Mouse (Mus musculus) liver, embryonic 15.5 days (tissue): Measurements from ENCODE around the gene Snd1. TPM values are rescaled to one million over a fixed set of nuclear protein-coding genes. Genes with fewer than 3 reads are reported as not detected.

Experiments used
- ATAC-seq: fragments of 200-750 bp; cut with Nextera tagmentation; 2 replicates; pipeline ENCODE4 v1.8.0; 2017; ENCODE audit warnings: moderate number of reproducible peaks, mild to moderate bottlenecking, moderate library complexity; ENCODE audit not compliant: insufficient read depth
- H3K27ac ChIP-seq: fragments of 300-500 bp; sonication (generic); replicated peaks from 2 replicates; pipeline ENCODE4 v1.5.1; 2015; ENCODE audit warnings: mild to moderate bottlenecking, inconsistent platforms
- H3K27me3 ChIP-seq: fragments of 300-500 bp; sonication (generic); 2 replicates; pipeline ENCODE4 v1.6.1; 2015; ENCODE audit warnings: mild to moderate bottlenecking, inconsistent platforms
- H3K36me3 ChIP-seq: fragments of 300-500 bp; sonication (generic); replicated peaks from 2 replicates; pipeline ENCODE4 v1.6.1; 2015; ENCODE audit warnings: moderate library complexity, mild to moderate bottlenecking, inconsistent platforms
- H3K4me1 ChIP-seq: fragments of 300-500 bp; sonication (generic); replicated peaks from 2 replicates; pipeline ENCODE4 v1.6.1; 2015; ENCODE audit warnings: inconsistent platforms
- H3K4me2 ChIP-seq: fragments of 300-500 bp; sonication (generic); 2 replicates; pipeline ENCODE4 v1.6.1; 2015; ENCODE audit warnings: moderate library complexity, mild to moderate bottlenecking, inconsistent platforms
- H3K4me3 ChIP-seq: fragments of 300-500 bp; sonication (generic); replicated peaks from 2 replicates; pipeline ENCODE4 v1.5.1; 2015; ENCODE audit warnings: mild to moderate bottlenecking, inconsistent platforms
- H3K9ac ChIP-seq: fragments of 300-500 bp; sonication (generic); 2 replicates; pipeline ENCODE4 v1.6.1; 2015; ENCODE audit warnings: moderate library complexity, mild to moderate bottlenecking, inconsistent platforms
- H3K9me3 ChIP-seq: fragments of 300-500 bp; sonication (generic); replicated peaks from 2 replicates; pipeline ENCODE4 v1.6.1; 2016; ENCODE audit warnings: inconsistent platforms
- WGBS: fragments of 180-500 bp; shearing (Covaris S2); methylation state at CpG from one replicate; pipeline ENCODE4 v1.1.7; 2015; ENCODE audit warnings: mixed read lengths; ENCODE audit not compliant: insufficient replicate concordance; 5-methylcytosine and 5-hydroxymethylcytosine counted together
- polyA plus RNA-seq: library from polyadenylated mRNA; unstranded; fragments of >200 nt; fragmentation: Nextera tagmentation; extraction: Ambion mirVana; gene quantifications from 2 replicates; pipeline ENCODE4 v1.2.1, GENCODE M21; 2015

Snd1 gene
- polyA plus RNA-seq, 1 experiment from 2014 or later = 51.1 TPM

DNA sequence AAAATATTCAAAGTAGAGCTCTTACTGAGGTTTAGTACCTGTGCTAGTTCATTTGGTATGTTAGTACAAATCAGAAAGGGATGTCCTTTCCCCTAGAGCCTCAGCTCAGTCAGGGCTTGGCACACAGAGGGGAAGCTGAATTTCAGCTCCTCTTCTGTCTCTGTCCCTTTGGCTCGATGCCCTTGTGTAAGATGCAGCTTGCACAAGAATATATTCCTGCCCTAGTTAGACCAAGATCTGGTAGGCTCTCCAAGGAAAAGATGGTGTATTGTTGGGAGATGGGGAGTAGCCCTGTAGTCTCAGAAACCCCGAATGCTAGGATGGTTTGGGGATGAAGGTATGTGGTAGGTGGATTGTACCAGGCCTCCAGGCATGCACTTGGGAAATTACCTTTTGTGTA is 74.4 kb downstream of the Snd1 start:
- peaks cover 46% of the 10 kb centered on the region for H3K36me3 ChIP-seq
- H3K9ac ChIP-seq = no peak overlapping the region
- no peak overlapping the region for H3K4me2 ChIP-seq
- H3K9me3 ChIP-seq = no peaks in the 10 kb centered on the region
- ATAC-seq = no peak
- no peak overlapping the region for H3K27ac ChIP-seq
- WGBS = 77% methylated on average over 2 of the region's 2 CpGs
- H3K4me3 ChIP-seq = no peak overlapping the region
- H3K4me1 ChIP-seq = no peaks in the 10 kb centered on the region
- H3K27me3 ChIP-seq = no peaks in the 10 kb centered on the region

DNA sequence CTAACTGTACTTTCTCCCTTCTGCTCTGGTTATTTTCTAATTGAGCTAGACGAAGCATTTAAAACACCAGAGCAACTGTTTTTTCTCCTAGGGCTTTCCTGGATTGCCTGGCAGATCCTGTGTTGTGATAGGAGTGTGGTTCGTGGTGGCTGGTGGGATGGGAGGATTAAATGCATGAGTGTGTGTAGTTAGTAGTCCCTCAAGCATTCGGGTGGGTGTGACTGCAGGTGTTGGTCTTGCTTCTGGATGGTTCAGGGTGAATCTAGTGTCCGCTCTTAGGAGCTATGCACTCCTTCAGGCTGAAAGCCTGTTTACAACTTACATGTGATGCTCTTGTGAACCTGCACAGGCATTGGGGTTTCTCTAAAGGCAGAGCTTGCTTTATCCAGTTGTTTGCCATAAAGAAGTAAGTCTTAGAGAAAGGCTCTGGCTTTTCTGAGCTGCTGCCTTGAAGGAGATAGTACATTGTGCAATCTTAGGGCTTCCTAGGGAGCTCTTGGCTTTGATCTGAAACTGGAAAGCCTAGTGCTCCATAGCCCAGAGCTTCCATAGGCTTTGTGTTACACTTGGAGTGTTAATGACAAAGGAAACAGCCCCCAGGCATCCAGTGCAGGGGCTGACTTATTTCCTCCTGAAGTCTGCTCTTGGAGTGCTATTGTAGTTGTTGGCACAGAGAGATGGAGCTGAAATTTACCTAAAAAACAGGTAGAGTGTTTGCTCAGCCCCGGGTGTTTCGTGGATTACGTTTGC is 75.5 kb downstream of the Snd1 start:
- Histone ChIP-seq H3K27me3 (no peaks in the 10 kb centered on the region), H3K4me2 (no peak overlapping the region), H3K4me3 (no peak overlapping the region), H3K9ac (no peak overlapping the region), H3K36me3 (peaks cover 48% of the 10 kb centered on the region), H3K4me1 (no peaks in the 10 kb centered on the region), H3K9me3 (no peaks in the 10 kb centered on the region), H3K27ac (no peak overlapping the region)
- ATAC-seq = no peak
- WGBS = 70% methylated on average over 7 of the region's 7 CpGs

DNA sequence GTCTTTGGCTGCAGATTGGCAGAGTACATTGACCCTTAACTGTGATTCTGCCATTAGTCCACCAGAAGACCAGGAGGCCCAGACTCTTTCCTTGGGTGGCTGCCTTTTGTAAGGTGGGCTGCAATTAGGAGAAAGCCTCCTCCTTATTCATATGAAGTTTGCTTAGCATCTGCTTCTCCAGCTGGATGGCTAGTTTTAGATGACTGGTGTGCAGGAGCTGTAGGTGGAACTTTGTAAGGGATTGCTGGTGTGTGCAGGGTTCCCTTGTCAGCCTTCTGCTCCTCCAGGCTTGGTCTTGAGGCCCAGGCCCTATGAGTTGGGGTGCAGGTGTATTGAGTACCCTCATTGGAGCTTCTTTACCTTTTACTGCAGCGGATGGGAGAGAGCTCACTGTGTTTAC is 79.5 kb downstream of the Snd1 start:
- WGBS = 89% methylated on average over 1 of the region's 1 CpGs
- Histone ChIP-seq H3K9ac (no peak overlapping the region), H3K9me3 (no peaks in the 10 kb centered on the region), H3K36me3 (peaks cover 37% of the 10 kb centered on the region), H3K27ac (no peak overlapping the region), H3K4me1 (no peaks in the 10 kb centered on the region), H3K4me2 (no peak overlapping the region), H3K27me3 (no peaks in the 10 kb centered on the region), H3K4me3 (no peak overlapping the region)
- no peak for ATAC-seq

DNA sequence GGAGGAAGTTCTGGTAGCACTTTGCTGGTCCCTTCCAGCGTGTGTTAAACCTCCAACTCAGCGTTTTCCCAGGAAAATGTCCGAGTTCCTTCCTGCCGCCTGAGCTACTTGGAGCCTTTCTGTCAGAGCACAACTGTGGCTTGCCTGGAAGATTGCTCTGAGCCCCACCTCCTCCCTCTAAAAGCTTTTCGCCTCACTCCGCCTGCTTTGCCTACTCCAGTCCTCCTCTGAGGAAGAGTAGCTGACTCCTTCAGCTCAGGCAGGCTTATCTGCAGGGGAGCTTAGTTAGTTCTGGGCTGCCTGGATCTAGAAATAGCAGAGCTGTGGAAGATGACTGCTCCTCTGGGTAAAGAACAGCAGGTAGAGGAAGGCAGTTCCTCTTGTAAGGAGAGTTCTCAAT is 80.1 kb downstream of the Snd1 start:
- Histone ChIP-seq H3K9me3 (no peaks in the 10 kb centered on the region), H3K4me2 (no peak overlapping the region), H3K4me3 (no peak overlapping the region), H3K4me1 (no peaks in the 10 kb centered on the region), H3K9ac (no peak overlapping the region), H3K27ac (no peak overlapping the region), H3K27me3 (no peaks in the 10 kb centered on the region), H3K36me3 (peaks cover 33% of the 10 kb centered on the region)
- ATAC-seq = no peak
- 70% methylated on average over 6 of the region's 6 CpGs for WGBS

DNA sequence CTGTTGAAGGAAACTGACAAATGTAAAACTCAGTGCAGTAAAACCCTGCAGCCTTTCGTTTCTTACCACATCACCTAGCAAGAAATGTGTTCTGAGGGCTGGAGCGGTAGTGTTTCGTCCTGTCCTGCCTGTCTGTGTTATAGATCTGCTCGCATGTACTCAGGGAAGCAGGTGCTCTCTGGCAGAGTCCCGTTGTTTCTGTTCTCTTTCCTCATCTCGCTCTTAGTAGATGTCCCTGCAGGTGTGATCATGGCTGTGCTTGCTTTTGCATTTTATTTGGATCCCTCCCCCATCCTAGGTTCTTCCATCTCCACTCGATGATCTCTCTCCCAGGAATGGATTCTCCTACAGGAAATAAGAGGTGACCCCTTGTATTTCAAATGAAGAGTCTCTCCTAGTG is 80.5 kb downstream of the Snd1 start:
- H3K4me3 ChIP-seq = no peak overlapping the region
- no peak overlapping the region for H3K9ac ChIP-seq
- no peak overlapping the region for H3K4me2 ChIP-seq
- H3K36me3 ChIP-seq = peaks cover 33% of the 10 kb centered on the region
- 74% methylated on average over 7 of the region's 7 CpGs for WGBS
- no peaks in the 10 kb centered on the region for H3K9me3 ChIP-seq
- H3K4me1 ChIP-seq = no peaks in the 10 kb centered on the region
- 0 out of 2 replicates have a peak overlapping the region, but pooled peaks have one; percentile 16 for H3K27ac ChIP-seq
- no peaks in the 10 kb centered on the region for H3K27me3 ChIP-seq
- ATAC-seq = no peak

DNA sequence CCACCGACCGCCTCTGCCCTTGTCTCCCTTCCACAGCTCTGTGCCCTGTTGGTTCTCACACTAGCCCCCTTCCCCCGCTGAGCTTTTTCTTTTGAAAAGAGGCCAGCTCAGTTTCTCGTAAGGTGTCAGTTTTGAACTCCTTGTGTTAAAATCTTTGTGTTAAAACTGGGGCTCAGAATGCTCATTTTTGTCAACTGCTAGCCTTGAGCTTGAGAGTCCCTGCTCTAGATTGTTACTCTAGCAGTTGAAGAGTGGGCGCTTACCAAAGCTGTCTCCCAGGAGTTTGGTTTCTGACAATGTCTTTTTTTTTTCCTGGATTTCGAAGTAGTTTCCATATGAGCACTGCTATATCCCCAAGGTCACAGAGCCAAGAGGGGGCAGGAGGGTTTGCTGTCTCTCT is 82.8 kb downstream of the Snd1 start:
- Histone ChIP-seq H3K9ac (no peak overlapping the region), H3K36me3 (peaks cover 34% of the 10 kb centered on the region), H3K27ac (no peak overlapping the region), H3K9me3 (no peaks in the 10 kb centered on the region), H3K4me1 (no peaks in the 10 kb centered on the region), H3K4me2 (no peak overlapping the region), H3K4me3 (no peak overlapping the region), H3K27me3 (no peaks in the 10 kb centered on the region)
- 81% methylated on average over 6 of the region's 6 CpGs for WGBS
- ATAC-seq = no peak

DNA sequence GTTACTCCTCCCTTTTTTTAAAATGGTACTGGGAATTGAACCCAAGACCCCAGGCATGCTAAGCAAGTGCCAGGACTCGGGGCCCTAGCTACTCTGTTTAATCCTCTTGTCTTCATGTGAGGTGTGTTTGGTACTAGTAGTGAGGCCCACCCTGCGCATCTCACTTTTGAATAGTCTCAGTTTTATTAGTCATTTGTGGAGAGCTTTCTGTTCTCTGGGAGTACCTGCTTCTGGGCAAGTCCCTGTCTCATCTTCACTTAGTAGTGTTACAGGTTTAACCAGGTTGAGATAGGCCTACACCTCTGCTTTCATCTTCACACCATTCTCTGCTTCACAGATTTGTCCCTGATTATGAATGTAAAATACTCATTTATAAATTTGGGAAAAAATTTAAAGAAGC is 84.5 kb downstream of the Snd1 start:
- WGBS = 74% methylated on average over 2 of the region's 2 CpGs
- peaks cover 36% of the 10 kb centered on the region for H3K36me3 ChIP-seq
- no peak for ATAC-seq
- H3K9ac ChIP-seq = no peak overlapping the region
- no peak overlapping the region for H3K27ac ChIP-seq
- H3K27me3 ChIP-seq = no peaks in the 10 kb centered on the region
- no peak overlapping the region for H3K4me2 ChIP-seq
- no peaks in the 10 kb centered on the region for H3K4me1 ChIP-seq
- no peak overlapping the region for H3K4me3 ChIP-seq
- H3K9me3 ChIP-seq = no peaks in the 10 kb centered on the region

DNA sequence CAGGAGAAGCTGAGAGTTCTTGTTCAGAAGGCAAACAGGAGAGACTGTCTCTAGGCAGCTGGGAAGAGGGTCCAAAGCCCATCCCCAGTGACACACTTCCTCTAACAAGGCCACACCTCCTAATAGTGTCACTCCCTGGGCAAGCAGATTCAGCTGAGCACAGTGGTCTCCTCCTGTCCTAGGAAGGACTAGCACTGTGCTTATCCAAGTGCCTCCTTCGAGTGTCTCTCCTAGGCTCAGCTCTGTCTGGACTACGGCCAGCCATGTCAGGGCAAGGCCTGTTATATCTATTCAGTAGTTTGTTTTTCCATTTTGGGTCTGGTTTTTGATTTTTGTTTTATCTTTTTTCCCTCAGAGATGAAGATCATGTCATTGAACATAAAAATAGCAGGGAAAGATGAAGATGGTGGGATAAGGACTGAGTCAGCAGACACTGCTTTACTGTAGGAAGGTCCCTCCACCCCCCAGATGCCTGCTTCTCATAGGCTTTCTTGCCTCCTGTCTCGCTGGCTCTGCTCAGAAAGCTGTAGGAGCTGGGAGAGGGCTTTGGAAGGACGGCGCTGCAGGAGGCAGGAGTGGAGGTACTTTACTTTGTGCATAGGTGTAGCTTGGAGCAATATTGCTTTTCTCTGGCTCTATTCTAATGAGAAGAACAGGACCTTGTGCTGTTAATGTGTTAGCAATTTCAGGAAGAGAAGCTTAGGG is 86.5 kb downstream of the Snd1 start:
- H3K36me3 ChIP-seq = peaks cover 25% of the 10 kb centered on the region
- H3K9ac ChIP-seq = no peak overlapping the region
- no peaks in the 10 kb centered on the region for H3K4me1 ChIP-seq
- no peaks in the 10 kb centered on the region for H3K9me3 ChIP-seq
- 83% methylated on average over 5 of the region's 5 CpGs for WGBS
- H3K27me3 ChIP-seq = no peaks in the 10 kb centered on the region
- H3K27ac ChIP-seq = no peak overlapping the region
- ATAC-seq = no peak
- H3K4me2 ChIP-seq = no peak overlapping the region
- H3K4me3 ChIP-seq = no peak overlapping the region

DNA sequence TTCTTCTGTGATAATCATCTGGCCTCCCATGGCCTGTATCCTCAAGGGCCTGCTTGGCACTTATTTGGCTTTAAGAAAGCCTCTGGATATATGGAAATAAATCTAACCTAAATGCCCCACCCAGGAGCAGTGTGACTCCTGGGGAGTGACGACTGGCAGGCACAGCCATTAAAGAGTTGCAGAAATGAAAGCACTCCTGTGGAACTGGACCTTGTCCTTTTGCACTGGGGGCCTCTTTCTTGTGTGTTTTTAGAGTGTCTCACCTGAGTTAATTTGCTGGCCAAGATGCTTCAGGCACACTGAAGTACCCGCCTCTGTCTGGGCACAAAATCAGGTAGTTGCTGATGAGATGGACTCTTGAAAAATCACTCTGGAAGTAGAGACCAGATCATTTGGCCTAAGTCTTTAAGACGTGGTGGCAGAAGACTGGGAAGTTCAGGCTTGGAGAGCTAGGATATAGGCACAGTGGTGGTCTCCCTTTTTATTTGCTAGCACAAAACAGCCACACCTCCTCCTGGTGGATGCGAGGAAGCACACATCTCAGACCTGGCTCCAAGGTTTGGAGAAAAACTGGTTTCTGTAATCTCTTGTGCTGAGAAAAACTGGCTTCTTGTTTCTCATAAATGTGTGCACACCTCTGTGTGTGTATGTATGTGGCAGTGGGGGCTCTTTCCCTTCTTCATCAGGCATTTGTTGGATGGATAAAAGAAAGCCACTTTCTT is 87.5 kb downstream of the Snd1 start:
- H3K27me3 ChIP-seq = no peaks in the 10 kb centered on the region
- no peak overlapping the region for H3K9ac ChIP-seq
- no peak overlapping the region for H3K27ac ChIP-seq
- no peak for ATAC-seq
- H3K9me3 ChIP-seq = no peaks in the 10 kb centered on the region
- no peak overlapping the region for H3K4me3 ChIP-seq
- 72% methylated on average over 4 of the region's 4 CpGs for WGBS
- no peaks in the 10 kb centered on the region for H3K4me1 ChIP-seq
- H3K36me3 ChIP-seq = peaks cover 25% of the 10 kb centered on the region
- H3K4me2 ChIP-seq = no peak overlapping the region

DNA sequence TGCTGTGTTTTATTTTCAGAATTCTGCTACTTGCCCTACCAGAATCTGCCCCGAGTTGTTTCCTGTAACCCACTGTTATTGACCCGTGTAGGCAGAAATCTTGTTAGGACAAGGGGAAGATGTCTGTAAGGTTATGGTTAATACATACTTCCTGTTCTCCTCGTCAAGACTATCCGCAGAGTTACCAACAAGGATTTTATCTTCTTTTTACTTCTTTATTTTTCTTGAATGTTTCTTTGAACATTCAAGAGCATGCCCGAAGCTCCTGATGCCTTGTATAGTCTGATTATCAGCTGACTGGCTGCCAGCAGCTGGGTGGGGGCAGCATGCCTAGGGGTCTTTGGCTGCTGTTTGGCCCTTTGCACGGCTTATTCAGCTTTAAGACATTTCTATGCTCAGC is 93.0 kb downstream of the Snd1 start:
- Histone ChIP-seq H3K4me3 (no peak overlapping the region), H3K4me1 (peaks cover 3% of the 10 kb centered on the region; the same call in 1 of the 2 replicates), H3K27ac (no peak overlapping the region), H3K9me3 (no peaks in the 10 kb centered on the region), H3K27me3 (no peaks in the 10 kb centered on the region), H3K36me3 (peaks cover 4% of the 10 kb centered on the region; the same call in 1 of the 2 replicates), H3K9ac (no peak overlapping the region), H3K4me2 (no peak overlapping the region)
- WGBS = 38% methylated on average over 6 of the region's 6 CpGs
- no peak for ATAC-seq

DNA sequence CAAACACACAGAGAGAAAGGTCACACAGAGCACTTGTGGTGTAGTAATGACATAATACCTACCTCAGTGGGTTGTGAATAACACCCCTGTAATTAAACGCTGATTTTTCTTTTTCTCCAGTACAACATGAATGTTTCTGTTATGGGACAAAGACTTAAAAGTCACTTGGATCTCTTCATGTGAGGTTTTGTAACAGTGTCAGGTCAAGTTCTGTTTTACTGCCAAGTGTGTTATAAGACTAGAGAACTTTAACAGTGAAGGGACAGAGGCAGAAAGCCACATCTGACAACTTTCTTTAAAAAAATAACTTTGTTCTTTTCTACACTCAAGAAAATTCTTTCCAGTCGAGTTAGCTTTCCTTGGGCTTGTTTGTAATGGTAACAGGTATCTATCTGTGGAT is 97.0 kb downstream of the Snd1 start:
- no peak overlapping the region for H3K27ac ChIP-seq
- H3K36me3 ChIP-seq = 0 out of 2 replicates have a peak, but pooled peaks cover 6% of the 10 kb centered on the region
- H3K9me3 ChIP-seq = no peaks in the 10 kb centered on the region
- WGBS = 53% methylated on average over 2 of the region's 2 CpGs
- no peak overlapping the region for H3K9ac ChIP-seq
- peaks cover 14% of the 10 kb centered on the region for H3K4me1 ChIP-seq
- no peaks in the 10 kb centered on the region for H3K27me3 ChIP-seq
- H3K4me3 ChIP-seq = no peak overlapping the region
- H3K4me2 ChIP-seq = no peak overlapping the region
- ATAC-seq = no peak
